Mouse (Mus musculus) frontal cortex, postnatal 25 days (tissue): ENCODE measurements at regions not wholly inside any gene's neighbourhood (a gene's known extent, or its start where the extent isn't known, plus 50 kb on each side); places are given as distances from the start of the nearest gene placed in this dataset.

Experiments
- DNase-seq, 2 experiments: peaks; one replicate each; pipeline ENCODE4 v3.0.0; 2022; ENCODE audit warnings: low spot score in 2 of 2

- no peak for DNase-seq
Observed at GRCm38 (mm10) chr10:92242714-92243440, 479.3 kb downstream of the Nedd1 start.

- no peak for DNase-seq
Observed at GRCm38 (mm10) chr10:92237881-92238280, 484.3 kb downstream of the Nedd1 start.

- DNase-seq, result no peak
Observed at GRCm38 (mm10) chr10:92232081-92232480, 490.1 kb downstream of the Nedd1 start.

GRCm38 (mm10) chr10:92225818-92226217, 496.4 kb downstream of the Nedd1 start:
- no peak for DNase-seq

- DNase-seq, result no peak
Observed at GRCm38 (mm10) chr10:92225071-92225470, 497.1 kb downstream of the Nedd1 start.

- no peak for DNase-seq
Observed at GRCm38 (mm10) chr10:92219310-92219709, 502.9 kb downstream of the Nedd1 start.

GRCm38 (mm10) chr10:92170856-92171255, 551.4 kb downstream of the Nedd1 start:
- DNase-seq, result no peak

- DNase-seq, result no peak
Observed at GRCm38 (mm10) chr10:92166057-92166456, 556.2 kb downstream of the Nedd1 start.

- no peak for DNase-seq
Observed at GRCm38 (mm10) chr10:92164991-92165390, 557.2 kb downstream of the Nedd1 start.

- no peak for DNase-seq
Observed at GRCm38 (mm10) chr10:92164648-92164960, 557.6 kb downstream of the Nedd1 start.

- no peak for DNase-seq
Observed at GRCm38 (mm10) chr10:92163851-92164647, 558.2 kb downstream of the Nedd1 start.

- no peak for DNase-seq
Observed at GRCm38 (mm10) chr10:92163071-92163504, 559.1 kb downstream of the Nedd1 start.

GRCm38 (mm10) chr10:92162473-92163011, 559.7 kb downstream of the Nedd1 start:
- DNase-seq, result peak; percentile 6 to 10

GRCm38 (mm10) chr10:92161501-92161900, 560.7 kb downstream of the Nedd1 start:
- DNase-seq, result no peak

- DNase-seq, result no peak
Observed at GRCm38 (mm10) chr10:92146263-92146662, 576.0 kb downstream of the Nedd1 start.

- DNase-seq, result no peak
Observed at GRCm38 (mm10) chr10:92135521-92135920, 586.7 kb downstream of the Nedd1 start.

- no peak for DNase-seq
Observed at GRCm38 (mm10) chr10:92112790-92113189, 609.4 kb downstream of the Nedd1 start.

- no peak for DNase-seq
Observed at GRCm38 (mm10) chr10:92106331-92106730, 615.9 kb downstream of the Nedd1 start.

- no peak for DNase-seq
Observed at GRCm38 (mm10) chr10:92103887-92104286, 618.3 kb downstream of the Nedd1 start.

GRCm38 (mm10) chr10:92102755-92103154, 619.5 kb downstream of the Nedd1 start:
- DNase-seq, result no peak

GRCm38 (mm10) chr10:92097562-92097961, 624.7 kb downstream of the Nedd1 start:
- no peak for DNase-seq

GRCm38 (mm10) chr10:92097081-92097480, 625.1 kb downstream of the Nedd1 start:
- DNase-seq, result no peak
